In the genomic region with DNA sequence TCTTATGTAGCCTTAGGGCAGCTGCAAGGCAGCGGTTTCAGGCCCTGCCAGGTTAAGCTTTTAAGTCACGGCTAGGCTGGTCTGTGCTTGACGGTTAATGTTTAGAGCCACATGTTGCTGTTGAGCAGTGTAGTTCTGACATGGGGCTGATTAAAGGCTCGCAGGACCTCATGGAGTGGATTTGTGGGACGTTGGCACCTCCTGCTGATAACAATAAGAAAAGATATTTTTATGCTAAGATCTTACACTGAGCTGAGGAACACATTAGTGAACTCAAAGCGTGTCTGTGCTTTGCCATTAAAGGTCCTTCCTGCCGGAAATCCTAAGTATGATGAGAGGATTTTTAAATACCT, we compare ENCODE assay signal across 8 mouse cellular contexts. TPM values are rescaled to one million over a fixed set of nuclear protein-coding genes. Genes with fewer than 3 reads are reported as not detected.
DNase-seq lines count a peak whose midpoint lies in the region; ATAC-seq and TF ChIP-seq lines count a peak whose summit lies in the region.

No protein-coding gene starts in this region.

- no peak overlapping the region for H3K9ac ChIP-seq in lung, embryonic 16.5 days (ENCODE audit: low read length)
- H3K9ac ChIP-seq in midbrain, embryonic 14.5 days (replicated peaks; ENCODE audit: low read length): no peak overlapping the region

- no peaks in the 10 kb centered on the region for H3K36me3 ChIP-seq in lung, embryonic 16.5 days (ENCODE audit: control insufficient read depth, insufficient read depth, low read length)
- H3K36me3 ChIP-seq in midbrain, embryonic 14.5 days (ENCODE audit: control insufficient read depth, insufficient read depth, low read length): peaks cover 81% of the 10 kb centered on the region

- H3K9me3 ChIP-seq in lung, embryonic 16.5 days (ENCODE audit: control insufficient read depth, low read length): no peaks in the 10 kb centered on the region
- no peaks in the 10 kb centered on the region for H3K9me3 ChIP-seq in midbrain, embryonic 14.5 days (ENCODE audit: control insufficient read depth, low read length)

- no peak overlapping the region for H3K4me3 ChIP-seq in lung, embryonic 16.5 days (ENCODE audit: low read length)
- H3K4me3 ChIP-seq in bone marrow, adult 2 months (replicated peaks; ENCODE audit: control insufficient read depth, low read depth, low read length): peak overlapping the region; percentile 51
- H3K4me3 ChIP-seq in midbrain, embryonic 14.5 days (replicated peaks; ENCODE audit: low read depth, low read length): no peak overlapping the region

- 53% methylated on average over 7 of the region's 7 CpGs for WGBS in lung, embryonic 16.5 days
- 17% methylated on average over 7 of the region's 7 CpGs for WGBS in bone marrow, adult 2 months
- 63% methylated on average over 7 of the region's 7 CpGs for WGBS in midbrain, embryonic 14.5 days

- TF ChIP-seq CTCF in bone marrow, adult 2 months (IDR thresholded peaks at IDR 0.05; ENCODE audit: control insufficient read depth, insufficient read depth, low read length): peak; percentile 19; the same call in 1 of the 2 replicates

- ATAC-seq in lung, embryonic 16.5 days (ENCODE audit: low read depth): 0 out of 2 replicates have a peak, but pooled peaks have one; percentile 21
- ATAC-seq in midbrain, embryonic 14.5 days (ENCODE audit: low FRiP score, low TSS enrichment): 0 out of 2 replicates have a peak, but pooled peaks have one; percentile 17

- no peaks in the 10 kb centered on the region for H3K4me1 ChIP-seq in lung, embryonic 16.5 days (replicated peaks; ENCODE audit: control insufficient read depth, insufficient read depth, low read length)
- no peaks in the 10 kb centered on the region; the same call in 1 of the 2 replicates for H3K4me1 ChIP-seq in bone marrow, adult 2 months (ENCODE audit: control insufficient read depth, insufficient read depth, low read length)
- no peaks in the 10 kb centered on the region for H3K4me1 ChIP-seq in midbrain, embryonic 14.5 days (ENCODE audit: control insufficient read depth, insufficient read depth, low read length)

- intact Hi-C loops in left cerebral cortex, postnatal 25 days (cut with DNase I): loop anchor here (1.0 to 10.0 kb wide), 3 partner anchors 285 to 819 kb away; no protein-coding TSS in a partner anchor
- intact Hi-C loops in heart, postnatal 14 days (cut with DNase I): loop anchor here (1.0 to 5.0 kb wide), 3 partner anchors 373 to 821 kb away; no protein-coding TSS in a partner anchor

- H3K27ac ChIP-seq in lung, embryonic 16.5 days (ENCODE audit: low read length): no peak overlapping the region
- peak overlapping the region; percentile 53; the same call in 1 of the 2 replicates for H3K27ac ChIP-seq in bone marrow, adult 2 months (ENCODE audit: control insufficient read depth, insufficient read depth, low read depth, low read length, poor library complexity)
- H3K27ac ChIP-seq in midbrain, embryonic 14.5 days (replicated peaks; ENCODE audit: low read depth, low read length): 0 out of 2 replicates have a peak overlapping the region, but pooled peaks have one; percentile 27

- DNase-seq in lung, postnatal 25 days (ENCODE audit: low spot score): no peak
- DNase-seq in kidney, adult 11 months: peak; percentile 36
- DNase-seq in midbrain, embryonic 14.5 days: no peak
- no peak for DNase-seq in left cerebral cortex, postnatal 25 days (ENCODE audit: low spot score in 2 of 2)
- DNase-seq in left cerebral cortex, adult 9 months (ENCODE audit: low spot score in 2 of 2): no peak
- no peak for DNase-seq in heart, postnatal 14 days

- peak overlapping the region; percentile 43 for H3K4me2 ChIP-seq in lung, embryonic 16.5 days (ENCODE audit: low read depth, low read length)
- no peak overlapping the region for H3K4me2 ChIP-seq in midbrain, embryonic 14.5 days (ENCODE audit: low read length)

- TF ChIP-seq POLR2A in bone marrow, adult 2 months (IDR thresholded peaks at IDR 0.05; ENCODE audit: borderline replicate concordance, control insufficient read depth, low read depth, low read length): no peak

- no peaks in the 10 kb centered on the region for H3K27me3 ChIP-seq in lung, embryonic 16.5 days (ENCODE audit: control insufficient read depth, insufficient read depth, low read depth, low read length)
- H3K27me3 ChIP-seq in midbrain, embryonic 14.5 days (ENCODE audit: control insufficient read depth, insufficient read depth, low read length): no peaks in the 10 kb centered on the region

RNA-seq across cellular contexts. Expression of gene Lypd6b, which starts 53.9 kb away (rescaled TPM):
- polyA plus RNA-seq in lung, embryonic 16.5 days (2015; fragmentation: Nextera tagmentation; extraction: Ambion mirVana): 2.2 and 2.6 TPM in 2 replicates
- not detected in 2 replicates for polyA plus RNA-seq in bone marrow, adult 2 months (2011; ENCODE audit: insufficient read depth, insufficient read length, low replicate concordance, missing spikeins)
- polyA plus RNA-seq in midbrain, embryonic 14.5 days (2014; fragmentation: Nextera tagmentation; extraction: Ambion mirVana): 8.7 and 9.7 TPM in 2 replicates
- total RNA-seq in left cerebral cortex, postnatal 25 days (2021): 1 to 10 TPM; 8.1 to 8.6 TPM
- total RNA-seq in heart, postnatal 14 days (2021): under 1 TPM; 0.12 to 0.29 TPM
